Mouse (Mus musculus): Measurements from ENCODE around the gene Msh2. TPM values are rescaled to one million over a fixed set of nuclear protein-coding genes. Genes with fewer than 3 reads are reported as not detected.

The Msh2 gene
- 96.3 and 99.7 TPM in 2 replicates for polyA plus RNA-seq (2014; fragmentation: Nextera tagmentation; extraction: Ambion mirVana)

DNA sequence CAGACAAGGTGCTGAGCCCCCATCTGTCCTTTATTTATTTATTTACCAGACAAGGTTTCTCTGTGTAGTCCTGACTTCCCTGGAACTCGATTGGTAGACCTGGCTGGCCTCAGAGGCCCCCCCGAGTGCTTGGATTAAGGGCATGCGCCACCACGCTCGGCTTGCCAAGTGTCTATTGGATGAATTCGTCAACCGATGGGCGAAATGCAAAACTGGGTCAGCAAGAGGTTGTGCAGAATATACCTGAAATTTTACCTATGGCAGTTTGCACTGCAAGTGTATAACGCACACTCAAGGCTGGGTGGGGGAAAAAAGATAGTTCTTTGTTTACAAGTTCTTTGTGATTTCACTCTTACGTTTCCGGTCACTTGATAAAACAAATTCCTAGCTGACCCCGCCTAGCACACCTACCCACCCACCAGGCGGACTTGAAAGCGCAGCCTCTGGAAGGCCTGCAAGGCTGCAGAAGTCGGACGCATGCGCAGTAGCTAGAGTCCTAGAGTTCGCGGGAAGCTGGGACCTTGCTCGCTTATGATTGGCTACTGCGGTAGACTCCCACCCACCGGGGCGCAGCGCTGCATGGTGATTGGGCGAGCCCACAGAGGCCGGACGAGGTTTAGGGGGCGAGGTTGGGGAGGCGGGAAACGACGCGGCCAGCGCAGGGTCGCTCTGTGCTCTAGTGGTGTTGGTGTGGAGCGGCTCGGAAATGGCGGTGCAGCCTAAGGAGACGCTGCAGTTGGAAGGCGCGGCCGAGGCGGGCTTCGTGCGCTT, at the start of gene Msh2:
TSS of gene Msh2 (plus strand) at position 441 of the 771 bp plus-strand sequence.
- Histone ChIP-seq H3K27ac (ENCODE audit: low read depth, low read length) (peak within 1 kb of the TSS; percentile 39; the same call in 1 of the 2 replicates), H3K9ac (ENCODE audit: low read length) (peak within 1 kb of the TSS; percentile 84), H3K36me3 (ENCODE audit: control insufficient read depth, insufficient read depth, low read length) (no peaks in the 10 kb centered on the region; the same call in 1 of the 2 replicates), H3K9me3 (ENCODE audit: control insufficient read depth, low read length) (no peaks in the 10 kb centered on the region), H3K4me3 (ENCODE audit: low read depth, low read length) (peak within 1 kb of the TSS; percentile 85), H3K4me1 (replicated peaks; ENCODE audit: control insufficient read depth, insufficient read depth, low read length) (no peaks in the 10 kb centered on the region; the same call in 1 of the 2 replicates), H3K4me2 (ENCODE audit: low read depth, low read length, severe bottlenecking) (peak within 1 kb of the TSS; percentile 90), H3K27me3 (ENCODE audit: control insufficient read depth, insufficient read depth, low read length) (no peaks in the 10 kb centered on the region)
- under 1% methylated on average over 44 of the region's 44 CpGs for WGBS
- ATAC-seq (replicated peaks; ENCODE audit: low FRiP score) (peak; percentile 100), DNase-seq (ENCODE audit: low spot score) (peak; percentile 99)

GRCm38 (mm10) chr17:87625510-87626086, 46.5 kb upstream of the Msh2 start:
- Histone ChIP-seq H3K9me3 (ENCODE audit: control insufficient read depth, low read length) (no peaks in the 10 kb centered on the region), H3K4me1 (replicated peaks; ENCODE audit: control insufficient read depth, insufficient read depth, low read length) (no peaks in the 10 kb centered on the region), H3K36me3 (ENCODE audit: control insufficient read depth, insufficient read depth, low read length) (no peaks in the 10 kb centered on the region), H3K4me3 (ENCODE audit: low read depth, low read length) (no peak overlapping the region), H3K27ac (ENCODE audit: low read depth, low read length) (no peak overlapping the region), H3K4me2 (ENCODE audit: low read depth, low read length, severe bottlenecking) (no peak overlapping the region), H3K27me3 (ENCODE audit: control insufficient read depth, insufficient read depth, low read length) (no peaks in the 10 kb centered on the region), H3K9ac (ENCODE audit: low read length) (no peak overlapping the region)
- ATAC-seq (replicated peaks; ENCODE audit: low FRiP score), result no peak
- 73% methylated on average over 3 of the region's 3 CpGs for WGBS
- DNase-seq (ENCODE audit: low spot score), result no peak

GRCm38 (mm10) chr17:87628144-87628543, 44.0 kb upstream of the Msh2 start:
- H3K9me3 ChIP-seq (ENCODE audit: control insufficient read depth, low read length), result no peaks in the 10 kb centered on the region
- DNase-seq (ENCODE audit: low spot score) (no peak), ATAC-seq (replicated peaks; ENCODE audit: low FRiP score) (no peak)
- H3K4me2 ChIP-seq (ENCODE audit: low read depth, low read length, severe bottlenecking), result no peak overlapping the region
- no peaks in the 10 kb centered on the region for H3K27me3 ChIP-seq (ENCODE audit: control insufficient read depth, insufficient read depth, low read length)
- 95% methylated on average over 5 of the region's 5 CpGs for WGBS
- H3K4me3 ChIP-seq (ENCODE audit: low read depth, low read length), result no peak overlapping the region
- no peak overlapping the region for H3K27ac ChIP-seq (ENCODE audit: low read depth, low read length)
- H3K9ac ChIP-seq (ENCODE audit: low read length), result no peak overlapping the region
- no peaks in the 10 kb centered on the region for H3K36me3 ChIP-seq (ENCODE audit: control insufficient read depth, insufficient read depth, low read length)
- H3K4me1 ChIP-seq (replicated peaks; ENCODE audit: control insufficient read depth, insufficient read depth, low read length), result no peaks in the 10 kb centered on the region

GRCm38 (mm10) chr17:87628706-87629105, 43.4 kb upstream of the Msh2 start:
- no peak overlapping the region for H3K4me3 ChIP-seq (ENCODE audit: low read depth, low read length)
- no peak overlapping the region for H3K27ac ChIP-seq (ENCODE audit: low read depth, low read length)
- 80% methylated on average over 7 of the region's 7 CpGs for WGBS
- no peak overlapping the region for H3K9ac ChIP-seq (ENCODE audit: low read length)
- no peaks in the 10 kb centered on the region for H3K4me1 ChIP-seq (replicated peaks; ENCODE audit: control insufficient read depth, insufficient read depth, low read length)
- no peak for ATAC-seq (replicated peaks; ENCODE audit: low FRiP score)
- H3K9me3 ChIP-seq (ENCODE audit: control insufficient read depth, low read length), result no peaks in the 10 kb centered on the region
- DNase-seq (ENCODE audit: low spot score), result no peak
- no peaks in the 10 kb centered on the region for H3K27me3 ChIP-seq (ENCODE audit: control insufficient read depth, insufficient read depth, low read length)
- H3K36me3 ChIP-seq (ENCODE audit: control insufficient read depth, insufficient read depth, low read length), result no peaks in the 10 kb centered on the region
- no peak overlapping the region for H3K4me2 ChIP-seq (ENCODE audit: low read depth, low read length, severe bottlenecking)

GRCm38 (mm10) chr17:87637056-87637389, 35.1 kb upstream of the Msh2 start:
- Histone ChIP-seq H3K9me3 (ENCODE audit: control insufficient read depth, low read length) (no peaks in the 10 kb centered on the region), H3K9ac (ENCODE audit: low read length) (no peak overlapping the region; the same call in 1 of the 2 replicates), H3K4me3 (ENCODE audit: low read depth, low read length) (peak overlapping the region; percentile 50), H3K4me1 (replicated peaks; ENCODE audit: control insufficient read depth, insufficient read depth, low read length) (0 out of 2 replicates have a peak, but pooled peaks cover 6% of the 10 kb centered on the region), H3K36me3 (ENCODE audit: control insufficient read depth, insufficient read depth, low read length) (no peaks in the 10 kb centered on the region), H3K27ac (ENCODE audit: low read depth, low read length) (no peak overlapping the region), H3K27me3 (ENCODE audit: control insufficient read depth, insufficient read depth, low read length) (peaks cover 31% of the 10 kb centered on the region), H3K4me2 (ENCODE audit: low read depth, low read length, severe bottlenecking) (peak overlapping the region; percentile 81)
- DNase-seq (ENCODE audit: low spot score), result no peak
- ATAC-seq (replicated peaks; ENCODE audit: low FRiP score), result no peak
- WGBS, result 3% methylated on average over 22 of the region's 22 CpGs

GRCm38 (mm10) chr17:87639242-87639641, 32.9 kb upstream of the Msh2 start:
- H3K4me3 ChIP-seq (ENCODE audit: low read depth, low read length), result no peak overlapping the region
- DNase-seq (ENCODE audit: low spot score), result no peak
- no peaks in the 10 kb centered on the region for H3K9me3 ChIP-seq (ENCODE audit: control insufficient read depth, low read length)
- H3K27ac ChIP-seq (ENCODE audit: low read depth, low read length), result no peak overlapping the region
- no peak overlapping the region for H3K9ac ChIP-seq (ENCODE audit: low read length)
- no peaks in the 10 kb centered on the region for H3K36me3 ChIP-seq (ENCODE audit: control insufficient read depth, insufficient read depth, low read length)
- WGBS, result 86% methylated on average over 5 of the region's 5 CpGs
- no peak overlapping the region for H3K4me2 ChIP-seq (ENCODE audit: low read depth, low read length, severe bottlenecking)
- ATAC-seq (replicated peaks; ENCODE audit: low FRiP score), result no peak
- 0 out of 2 replicates have a peak, but pooled peaks cover 6% of the 10 kb centered on the region for H3K4me1 ChIP-seq (replicated peaks; ENCODE audit: control insufficient read depth, insufficient read depth, low read length)
- peaks cover 31% of the 10 kb centered on the region for H3K27me3 ChIP-seq (ENCODE audit: control insufficient read depth, insufficient read depth, low read length)

DNA sequence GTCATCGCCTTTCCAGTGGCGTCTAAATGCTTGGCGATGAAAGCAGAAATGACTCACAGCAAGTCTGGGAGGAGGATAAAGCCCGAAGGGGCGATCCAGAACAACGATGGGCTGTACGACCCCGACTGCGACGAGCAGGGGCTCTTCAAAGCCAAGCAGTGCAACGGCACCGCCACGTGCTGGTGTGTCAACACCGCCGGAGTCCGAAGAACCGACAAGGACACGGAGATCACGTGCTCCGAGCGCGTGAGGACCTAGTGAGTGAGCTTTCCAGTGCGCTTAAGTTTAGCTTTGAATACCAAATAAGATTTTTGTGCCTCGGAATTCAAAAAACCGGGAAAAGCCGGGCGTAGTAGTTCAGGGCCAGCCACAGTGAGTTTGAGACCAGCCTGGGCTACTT, 31.9 kb upstream of the Msh2 start:
- DNase-seq (ENCODE audit: low spot score), result no peak
- Histone ChIP-seq H3K9me3 (ENCODE audit: control insufficient read depth, low read length) (no peaks in the 10 kb centered on the region), H3K4me2 (ENCODE audit: low read depth, low read length, severe bottlenecking) (no peak overlapping the region), H3K27ac (ENCODE audit: low read depth, low read length) (no peak overlapping the region), H3K4me1 (replicated peaks; ENCODE audit: control insufficient read depth, insufficient read depth, low read length) (0 out of 2 replicates have a peak, but pooled peaks cover 6% of the 10 kb centered on the region), H3K27me3 (ENCODE audit: control insufficient read depth, insufficient read depth, low read length) (peaks cover 28% of the 10 kb centered on the region), H3K4me3 (ENCODE audit: low read depth, low read length) (no peak overlapping the region), H3K9ac (ENCODE audit: low read length) (no peak overlapping the region), H3K36me3 (ENCODE audit: control insufficient read depth, insufficient read depth, low read length) (no peaks in the 10 kb centered on the region)
- WGBS, result 95% methylated on average over 27 of the region's 27 CpGs
- no peak for ATAC-seq (replicated peaks; ENCODE audit: low FRiP score)

GRCm38 (mm10) chr17:87641006-87641405, 31.1 kb upstream of the Msh2 start:
- 88% methylated on average over 12 of the region's 12 CpGs for WGBS

More at GRCm38 (mm10) chr17:87641006-87641405, 31.1 kb upstream of the Msh2 start:
- Histone ChIP-seq H3K9ac (ENCODE audit: low read length) (no peak overlapping the region), H3K9me3 (ENCODE audit: control insufficient read depth, low read length) (no peaks in the 10 kb centered on the region), H3K36me3 (ENCODE audit: control insufficient read depth, insufficient read depth, low read length) (no peaks in the 10 kb centered on the region), H3K27me3 (ENCODE audit: control insufficient read depth, insufficient read depth, low read length) (peaks cover 21% of the 10 kb centered on the region), H3K27ac (ENCODE audit: low read depth, low read length) (no peak overlapping the region), H3K4me3 (ENCODE audit: low read depth, low read length) (no peak overlapping the region), H3K4me1 (replicated peaks; ENCODE audit: control insufficient read depth, insufficient read depth, low read length) (0 out of 2 replicates have a peak, but pooled peaks cover 3% of the 10 kb centered on the region), H3K4me2 (ENCODE audit: low read depth, low read length, severe bottlenecking) (no peak overlapping the region)
- ATAC-seq (replicated peaks; ENCODE audit: low FRiP score) (no peak), DNase-seq (ENCODE audit: low spot score) (no peak)
